Mouse (Mus musculus) thymus, postnatal 4 days (tissue): ENCODE data around the gene Pnliprp1.

Experiments
- DNase-seq: peaks from one replicate; pipeline ENCODE4 v3.0.0; 2021

Gene Pnliprp1

DNA sequence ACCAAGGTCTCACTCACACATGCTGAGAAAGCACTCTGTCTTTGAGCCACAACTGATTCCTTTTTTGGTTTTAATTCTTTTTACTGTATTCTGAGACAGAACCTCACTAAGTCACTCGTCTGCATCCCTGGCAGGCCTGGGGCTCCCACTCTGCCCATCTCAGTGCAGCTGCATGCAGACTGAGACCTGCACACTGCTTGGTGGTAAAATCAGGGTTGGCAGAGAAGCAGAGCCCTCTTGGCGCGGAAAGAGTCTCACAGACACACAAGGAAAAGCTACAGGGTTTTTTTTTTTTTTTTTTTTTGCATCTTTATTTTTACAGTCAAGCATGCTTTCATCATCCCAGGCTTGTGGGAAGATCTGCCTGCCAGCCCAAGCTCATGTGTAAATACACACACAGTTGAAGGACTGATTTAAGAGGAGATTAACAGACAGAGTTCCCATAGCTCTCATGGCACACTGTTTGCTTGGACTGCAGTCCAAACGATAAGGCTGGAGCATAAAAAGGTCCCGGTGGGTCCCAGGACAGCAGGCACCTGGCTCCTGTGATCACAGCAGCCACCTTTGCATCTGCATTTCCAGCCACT is at the start of gene Pnliprp1:
Gene Pnliprp1 (plus strand): TSS at position 443 of the 587 bp plus-strand sequence.
- no peak for DNase-seq

DNA sequence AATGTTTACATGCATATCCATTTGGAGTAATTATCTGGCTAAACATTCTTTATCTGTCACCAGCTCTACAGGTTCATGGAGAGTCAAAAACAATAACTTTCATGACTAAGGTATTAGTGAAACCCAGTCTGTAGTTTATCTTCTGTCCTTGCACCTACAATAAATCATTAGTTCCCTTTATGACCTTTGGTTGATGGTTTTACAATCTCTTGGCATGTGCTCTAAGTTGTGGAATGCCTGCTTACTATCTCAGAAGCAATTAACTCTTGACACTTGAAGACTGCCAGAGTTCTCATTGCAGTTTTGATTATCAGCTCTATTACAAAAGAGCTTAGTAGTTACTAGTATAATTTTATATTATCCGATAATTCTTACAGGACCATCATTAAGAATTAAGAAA is 39.8 kb upstream of the Pnliprp1 start:
- DNase-seq = no peak

DNA sequence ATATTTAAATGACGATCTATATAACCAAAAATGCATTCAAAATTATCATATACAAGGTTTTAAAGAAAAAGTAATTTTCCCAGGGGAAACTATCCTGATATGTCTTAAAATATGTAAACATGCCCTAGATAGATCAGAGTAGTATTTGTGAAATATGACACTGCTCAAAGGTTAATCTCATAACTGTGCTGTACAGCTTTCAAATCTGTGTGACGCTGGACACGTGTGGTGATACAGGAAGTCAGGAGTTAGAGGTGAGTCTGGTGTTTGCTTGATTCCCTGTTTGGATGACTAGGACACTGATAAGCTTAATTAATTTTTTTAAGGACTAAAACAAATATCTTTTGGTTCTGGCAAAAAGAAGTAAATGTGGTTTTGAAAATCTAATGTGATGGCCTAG is 33.4 kb upstream of the Pnliprp1 start:
- DNase-seq = no peak

DNA sequence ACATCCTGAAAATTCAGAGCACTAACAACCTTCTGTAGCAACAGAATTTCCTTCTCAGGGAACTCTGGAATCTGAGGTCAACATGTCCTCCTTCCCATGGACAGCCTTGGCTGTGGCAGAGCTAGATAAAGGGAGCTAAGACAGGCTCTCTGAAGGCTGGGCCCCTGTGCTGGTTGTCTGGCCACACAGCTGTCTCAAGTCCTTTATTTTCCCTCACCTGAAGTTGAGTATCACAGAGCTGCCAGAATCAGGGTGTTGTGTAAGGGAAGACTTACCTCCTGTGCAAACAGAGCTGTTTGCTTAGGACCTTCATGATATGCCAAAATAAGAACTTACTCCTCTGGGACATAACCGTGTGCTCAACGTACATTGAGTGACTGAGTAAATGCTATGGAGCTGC is 32.5 kb upstream of the Pnliprp1 start:
- DNase-seq = no peak

DNA sequence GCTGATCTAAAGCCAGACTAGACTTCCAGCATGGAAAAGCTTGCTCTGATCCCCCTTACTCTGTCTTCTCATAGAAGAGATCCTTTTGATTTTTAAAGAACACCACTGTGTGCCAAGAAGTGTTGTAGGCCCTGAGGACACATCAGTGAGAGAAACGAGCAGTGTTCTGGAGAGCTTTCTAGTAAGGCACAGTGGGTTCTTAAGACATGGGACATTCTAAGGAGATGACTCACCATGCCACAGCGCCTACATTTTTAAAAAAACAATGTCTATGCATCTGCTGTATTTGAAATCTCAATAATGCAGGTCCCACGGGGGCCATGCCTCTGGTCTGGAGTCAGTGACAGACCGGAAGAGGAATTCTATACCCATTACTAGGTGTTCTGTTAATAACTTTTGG is 24.1 kb upstream of the Pnliprp1 start:
- no peak for DNase-seq

DNA sequence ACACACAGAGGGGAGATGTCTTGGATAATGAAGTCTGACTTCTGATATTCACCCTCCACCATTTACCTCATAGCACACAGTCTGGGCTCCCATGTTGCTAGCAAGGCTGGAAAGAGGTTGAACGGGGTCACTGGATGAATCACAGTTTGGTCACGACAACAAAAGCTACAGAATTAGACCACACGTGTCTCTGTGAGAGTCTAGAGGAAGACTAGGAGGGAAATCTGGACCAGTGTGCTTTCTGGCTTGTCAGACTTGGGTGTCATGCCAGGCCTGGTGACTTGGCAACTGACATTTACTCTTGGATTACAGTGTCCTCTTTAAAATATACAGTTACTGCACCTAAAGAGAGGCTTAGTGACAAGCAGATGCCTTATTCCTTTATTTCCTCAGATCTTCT is 20.1 kb upstream of the Pnliprp1 start:
- DNase-seq = no peak

DNA sequence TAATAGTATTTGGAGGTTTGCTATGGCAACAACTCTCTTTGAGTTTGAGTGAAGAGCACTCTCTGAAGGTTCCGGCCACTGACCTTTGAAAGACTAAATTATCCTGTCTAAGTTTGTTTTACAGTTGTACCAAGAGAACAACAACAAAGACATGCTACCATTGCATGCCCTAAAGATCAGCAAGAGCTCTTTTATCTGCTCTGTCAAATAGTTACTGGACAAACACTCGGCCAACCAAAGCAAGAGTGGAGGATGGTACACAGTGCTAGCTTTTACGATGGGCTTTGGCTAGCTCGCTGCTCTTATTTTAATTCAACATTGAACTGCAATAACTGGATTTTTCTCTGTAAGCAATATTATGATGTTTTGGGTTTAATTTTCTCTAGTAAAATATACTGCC is 10.8 kb upstream of the Pnliprp1 start:
- no peak for DNase-seq

DNA sequence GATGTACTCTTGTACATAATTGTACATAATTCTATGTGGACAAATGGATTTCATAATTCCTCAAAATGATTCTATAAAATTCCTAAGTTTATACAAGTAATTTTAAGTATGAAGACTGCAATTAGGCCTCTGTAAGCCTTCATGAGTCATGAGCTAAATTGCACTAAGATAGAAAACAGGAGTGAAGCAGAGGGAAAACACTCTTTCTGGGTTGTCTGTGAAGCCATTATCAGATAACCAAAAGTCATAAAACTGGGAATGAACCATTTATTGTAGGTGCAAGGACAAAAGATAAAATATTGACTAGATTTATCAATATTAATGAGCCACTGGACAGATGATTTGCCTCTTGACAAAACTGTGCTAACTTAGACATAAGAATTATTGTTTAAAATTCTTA is 8.2 kb upstream of the Pnliprp1 start:
- DNase-seq = no peak

DNA sequence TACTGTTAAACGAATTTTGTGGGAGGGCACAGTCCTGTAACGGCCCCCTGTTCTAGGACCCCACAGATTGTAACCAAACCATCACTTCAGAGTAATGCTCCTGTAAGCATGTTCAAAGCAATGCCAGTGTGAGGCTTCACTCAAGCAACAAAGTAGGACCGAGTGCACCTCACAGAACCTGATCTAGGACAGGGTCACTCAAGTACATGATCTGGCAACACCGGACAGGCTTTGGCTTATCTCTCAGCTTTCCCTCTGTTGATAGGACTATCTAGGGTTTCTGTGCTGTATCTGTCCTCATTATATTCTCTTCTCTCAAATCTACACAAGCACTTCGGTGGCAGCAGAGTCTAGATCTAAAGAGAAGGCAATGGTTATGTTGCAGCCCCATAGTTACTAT is 2.1 kb upstream of the Pnliprp1 start:
- no peak for DNase-seq

DNA sequence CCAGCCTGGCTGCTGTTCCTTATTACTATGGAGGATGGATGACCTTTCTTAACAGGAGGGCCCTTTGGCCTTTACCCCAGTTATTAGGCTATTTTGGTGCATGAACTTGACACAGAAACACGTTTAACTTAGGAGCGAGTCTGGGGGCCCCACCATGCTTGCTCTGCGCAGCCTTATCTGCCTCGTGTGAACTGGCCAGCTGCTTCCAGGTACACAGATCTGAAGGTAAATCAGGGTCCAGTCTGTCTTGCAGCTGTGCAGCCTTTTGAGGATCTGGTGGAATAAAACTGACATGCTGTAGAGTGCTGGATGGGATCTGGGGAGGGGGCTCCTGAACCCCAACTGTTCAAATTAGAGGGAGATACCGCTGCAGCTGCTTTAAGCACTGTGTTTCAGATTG is 931 bp upstream of the Pnliprp1 start:
- DNase-seq = no peak

DNA sequence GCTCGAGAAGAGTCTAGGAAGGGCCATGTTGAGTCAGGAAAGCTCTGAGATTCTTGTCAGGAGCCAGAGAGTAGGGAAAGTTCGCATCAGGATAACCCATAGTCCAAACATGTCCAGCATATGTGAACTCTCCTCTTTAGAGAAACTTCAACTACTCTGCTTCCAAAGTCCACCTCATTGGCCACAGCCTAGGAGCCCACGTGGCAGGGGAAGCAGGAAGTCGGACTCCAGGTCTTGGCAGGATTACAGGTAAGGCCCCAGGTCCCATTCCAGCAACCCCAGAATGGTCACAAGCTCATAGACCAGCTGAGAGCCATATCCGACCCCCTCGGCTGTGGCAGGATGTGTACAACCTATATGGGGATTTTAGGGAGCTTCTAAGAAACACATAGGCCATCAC is 4.5 kb downstream of the Pnliprp1 start:
- no peak for DNase-seq

DNA sequence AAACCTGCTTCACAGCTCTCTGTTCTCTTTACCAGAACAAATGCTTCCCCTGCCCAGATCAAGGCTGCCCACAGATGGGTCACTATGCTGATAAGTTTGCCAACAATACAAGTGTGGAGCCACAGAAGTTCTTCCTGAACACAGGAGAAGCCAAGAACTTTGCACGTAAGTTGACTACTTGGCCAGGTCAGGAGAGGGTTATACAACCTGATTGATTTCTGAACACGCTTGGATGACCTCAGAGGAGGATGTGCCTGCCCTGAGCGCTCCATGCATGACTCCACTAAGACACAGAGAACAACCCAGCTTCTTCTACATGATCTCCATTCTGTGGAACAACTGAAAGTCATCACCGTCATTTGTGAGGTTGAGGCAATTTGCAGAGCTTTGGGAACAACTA is 9.4 kb downstream of the Pnliprp1 start:
- no peak for DNase-seq

DNA sequence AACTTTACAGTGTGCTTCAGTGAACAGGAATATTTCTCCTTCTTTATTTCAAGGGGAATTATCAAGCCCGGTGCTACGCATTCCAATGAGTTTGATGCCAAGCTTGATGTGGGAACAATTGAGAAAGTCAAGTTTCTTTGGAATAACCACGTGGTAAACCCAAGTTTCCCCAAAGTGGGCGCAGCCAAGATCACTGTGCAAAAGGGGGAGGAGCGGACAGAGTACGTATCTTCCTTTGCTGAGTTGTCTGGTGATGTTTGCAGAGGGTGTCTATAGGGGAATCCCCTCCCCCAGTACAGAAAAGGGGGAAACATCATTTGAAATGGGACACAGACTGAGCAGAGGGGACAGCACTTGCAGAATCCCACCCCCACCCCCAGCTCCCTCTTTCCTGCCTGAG is 12.3 kb downstream of the Pnliprp1 start:
- no peak for DNase-seq

DNA sequence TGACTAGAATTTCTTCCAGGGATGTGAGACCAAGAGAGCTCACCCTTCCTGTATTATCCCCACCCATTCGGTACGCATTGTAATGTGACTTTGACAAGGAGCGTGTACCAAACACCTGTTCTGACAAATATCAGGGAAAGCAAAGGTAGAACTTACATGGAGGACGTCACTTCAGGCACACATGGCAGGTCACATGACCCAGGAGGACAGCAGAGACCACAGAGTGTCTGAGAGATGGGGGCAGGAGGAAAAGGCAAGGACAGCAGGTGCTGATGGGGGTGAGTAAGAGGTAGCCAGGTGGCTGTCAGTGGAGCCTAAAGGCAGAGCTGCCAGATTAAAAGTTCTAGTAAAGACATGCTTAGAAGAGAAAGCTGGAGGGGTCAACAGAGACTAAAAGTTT is 14.0 kb downstream of the Pnliprp1 start:
- no peak for DNase-seq

DNA sequence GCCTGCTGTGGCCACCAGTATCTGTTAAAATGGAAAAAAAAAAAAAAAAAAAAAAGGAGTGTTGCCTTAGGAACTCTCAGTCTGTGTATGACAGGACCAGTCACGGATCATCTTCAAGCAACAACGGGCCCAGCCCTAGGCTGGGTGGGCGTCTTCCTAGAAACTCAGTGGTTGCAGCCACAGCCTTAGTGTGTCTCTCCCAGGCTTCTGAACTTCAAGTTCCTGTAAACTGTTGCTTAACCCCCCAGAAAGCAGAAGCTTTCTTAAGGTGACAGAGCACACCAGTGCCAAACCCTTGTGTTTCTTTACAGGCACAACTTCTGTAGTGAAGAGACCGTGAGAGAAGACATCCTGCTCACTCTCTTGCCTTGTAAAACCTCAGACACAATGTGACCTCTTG is 15.0 kb downstream of the Pnliprp1 start:
- DNase-seq = no peak

DNA sequence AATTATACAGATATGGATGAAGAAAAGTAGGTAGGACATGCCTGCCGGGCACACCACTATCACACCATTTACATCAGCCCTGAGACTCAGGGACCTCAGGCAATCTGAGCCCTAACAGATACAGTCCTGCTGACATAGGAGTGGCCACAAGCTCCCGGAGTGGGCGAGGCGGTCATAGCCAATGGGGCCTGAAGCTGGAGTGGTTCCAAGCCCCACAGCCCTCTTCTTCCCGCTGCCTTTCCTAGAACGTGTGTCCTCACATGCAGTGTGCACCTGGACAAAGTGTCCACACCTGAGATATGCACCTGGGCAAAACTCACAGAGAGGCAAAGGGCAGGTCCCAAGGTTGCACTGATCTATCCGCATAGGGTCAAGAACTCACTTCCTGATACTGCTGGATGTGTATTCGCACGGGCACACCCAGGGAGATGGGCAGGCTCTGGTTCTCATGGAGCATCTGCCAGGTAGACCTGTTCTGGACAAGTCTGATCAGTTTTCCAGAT is 18.9 kb downstream of the Pnliprp1 start:
- DNase-seq = no peak

DNA sequence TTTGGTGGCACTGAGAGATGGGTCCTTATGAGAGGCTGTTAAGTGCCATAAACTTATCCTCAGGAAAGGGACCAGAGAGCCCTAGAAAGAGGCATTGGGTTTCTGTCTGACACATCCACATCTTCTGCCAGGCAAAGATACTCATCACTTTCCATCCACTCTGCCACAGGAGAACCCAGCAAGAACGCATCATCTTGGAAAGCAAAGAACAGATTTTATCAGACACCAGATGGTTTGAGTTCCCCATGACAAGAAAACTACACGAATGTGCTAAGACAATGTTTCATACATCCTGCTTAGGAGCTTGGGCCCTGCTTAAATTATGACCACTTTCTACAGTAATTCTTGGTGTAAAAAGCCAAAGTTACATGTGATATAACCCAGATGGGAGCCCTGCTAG is 22.1 kb downstream of the Pnliprp1 start:
- DNase-seq = no peak

DNA sequence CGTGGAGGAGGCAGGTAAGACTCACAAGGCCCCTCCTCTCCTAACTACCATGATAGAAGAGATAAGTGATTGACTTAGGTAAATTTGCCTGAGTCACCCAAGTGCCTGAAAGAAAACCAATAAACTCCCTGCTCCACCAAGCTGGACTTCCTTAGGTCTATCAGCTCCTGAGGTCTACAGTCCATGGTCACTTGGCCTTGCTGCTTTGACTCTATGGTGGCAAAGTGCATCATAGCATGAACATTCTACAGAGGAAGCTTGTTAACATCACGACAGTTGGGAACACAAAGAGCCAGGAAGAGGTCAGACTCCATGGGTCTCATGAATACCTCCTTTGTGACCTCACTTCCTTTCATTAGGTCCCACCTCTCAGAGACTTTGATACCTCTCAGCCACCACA is 22.8 kb downstream of the Pnliprp1 start:
- DNase-seq = no peak

DNA sequence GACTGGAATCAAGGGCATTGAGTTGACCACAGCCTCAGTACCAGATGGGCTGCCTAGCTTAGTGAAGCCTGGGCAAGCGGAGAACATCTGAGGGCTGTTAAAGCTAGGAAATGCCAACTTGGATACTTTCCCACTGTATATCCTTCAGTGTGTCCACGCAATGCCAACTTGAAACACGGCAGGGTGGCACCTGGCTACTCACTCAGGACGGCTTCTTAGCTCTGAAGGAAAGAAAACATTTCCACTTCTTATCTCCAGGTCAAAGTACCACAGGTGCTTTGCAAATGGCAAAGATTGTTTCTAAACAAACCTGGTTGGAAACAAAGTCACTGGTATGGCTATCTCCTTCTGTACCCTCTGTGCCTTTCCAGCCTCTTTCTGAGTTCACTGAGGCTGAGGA is 30.2 kb downstream of the Pnliprp1 start:
- no peak for DNase-seq

DNA sequence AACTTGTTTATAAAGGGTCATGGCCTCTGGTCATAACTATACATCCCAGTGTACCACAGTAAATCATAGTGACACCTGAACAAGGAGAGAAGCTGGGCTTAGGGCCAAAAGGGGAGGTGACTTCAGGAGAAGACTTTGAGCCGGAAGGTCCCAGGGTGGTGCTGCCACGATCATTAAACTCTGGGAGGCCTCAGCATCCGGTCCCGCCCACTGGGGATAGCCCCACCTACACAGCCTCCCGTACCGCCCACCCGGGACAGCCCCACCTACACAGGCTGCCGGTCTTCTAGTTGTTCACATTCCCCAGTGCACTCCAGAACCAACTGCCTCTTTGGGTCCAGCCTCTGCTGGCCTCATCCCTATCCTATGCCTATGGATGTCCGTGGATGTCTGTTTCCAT is 30.7 kb downstream of the Pnliprp1 start, which contains the start of gene Pnliprp2:
Gene Pnliprp2 (plus strand): TSS at position 297 of the 400 bp plus-strand sequence.
- peak; percentile 12 for DNase-seq

DNA sequence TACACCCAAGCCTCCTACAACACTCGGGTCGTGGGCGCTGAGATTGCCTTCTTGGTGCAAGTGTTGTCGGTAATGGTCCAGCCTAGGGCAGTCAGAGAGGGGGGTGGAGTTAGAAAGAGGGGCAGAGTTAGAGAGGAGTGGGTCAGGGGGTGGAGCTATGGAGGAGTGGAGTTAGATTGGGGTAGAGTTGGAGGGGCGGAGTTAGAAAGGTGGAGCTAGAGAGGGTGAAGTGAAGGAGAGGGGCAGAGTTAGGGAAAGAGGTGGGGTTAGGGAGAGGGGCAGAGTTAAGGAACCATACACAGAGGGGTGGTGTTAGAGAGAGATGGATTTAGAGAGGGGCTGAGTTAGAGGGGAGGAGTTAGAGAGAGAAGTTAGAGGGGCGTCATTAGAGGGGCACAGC is 33.6 kb downstream of the Pnliprp1 start:
- DNase-seq = no peak

DNA sequence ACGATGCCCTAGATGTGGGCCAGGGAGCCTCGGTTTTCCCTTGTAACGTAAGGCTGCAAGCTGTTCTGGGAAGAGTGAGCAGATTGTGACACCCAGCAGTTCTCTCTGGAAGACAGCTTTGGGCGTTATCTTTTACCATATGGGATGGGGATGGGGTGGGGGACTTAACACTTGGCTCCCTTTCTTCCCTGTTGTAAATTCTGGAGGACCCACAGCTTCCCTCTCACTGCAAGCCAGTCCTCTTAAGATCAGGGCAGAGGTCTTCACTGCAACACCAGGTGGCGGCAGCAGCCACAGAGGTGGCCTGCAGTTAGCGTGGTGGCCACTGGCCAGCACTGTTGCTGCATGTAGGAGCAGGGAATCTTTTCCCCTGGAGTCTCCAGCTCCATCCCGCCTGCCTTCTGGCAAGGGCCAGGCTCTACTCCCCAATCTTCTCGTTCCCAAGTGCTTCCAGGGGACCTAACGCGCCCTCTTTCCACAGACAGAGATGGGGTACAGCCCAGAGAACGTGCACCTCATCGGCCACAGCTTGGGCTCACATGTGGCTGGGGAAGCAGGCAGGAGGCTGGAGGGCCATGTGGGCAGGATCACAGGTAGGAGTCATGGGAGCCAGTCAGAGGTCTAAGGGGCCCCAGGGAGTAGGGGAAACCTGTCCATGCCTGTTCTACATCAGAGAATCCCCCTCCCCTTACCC is 34.3 kb downstream of the Pnliprp1 start:
- DNase-seq = no peak

DNA sequence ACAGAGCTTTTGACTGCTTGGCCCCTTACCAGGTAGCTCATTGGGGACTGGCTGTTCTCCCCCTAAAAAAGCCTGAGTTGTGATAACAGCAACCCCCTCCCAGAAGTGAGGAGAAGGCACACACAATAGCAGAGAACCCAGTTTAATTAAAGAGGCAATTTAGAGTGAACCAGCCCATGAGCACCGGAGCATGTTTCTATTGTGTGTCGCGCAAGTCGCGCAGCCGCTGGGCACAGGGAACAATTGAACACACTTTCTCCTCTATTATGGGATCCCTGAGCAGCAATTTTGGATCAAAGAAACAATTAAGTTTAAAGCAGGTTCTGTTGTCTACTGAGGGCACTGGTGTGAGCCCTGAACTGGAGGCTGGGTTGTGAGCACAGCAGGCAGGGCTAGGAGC is 38.6 kb downstream of the Pnliprp1 start:
- DNase-seq = no peak

DNA sequence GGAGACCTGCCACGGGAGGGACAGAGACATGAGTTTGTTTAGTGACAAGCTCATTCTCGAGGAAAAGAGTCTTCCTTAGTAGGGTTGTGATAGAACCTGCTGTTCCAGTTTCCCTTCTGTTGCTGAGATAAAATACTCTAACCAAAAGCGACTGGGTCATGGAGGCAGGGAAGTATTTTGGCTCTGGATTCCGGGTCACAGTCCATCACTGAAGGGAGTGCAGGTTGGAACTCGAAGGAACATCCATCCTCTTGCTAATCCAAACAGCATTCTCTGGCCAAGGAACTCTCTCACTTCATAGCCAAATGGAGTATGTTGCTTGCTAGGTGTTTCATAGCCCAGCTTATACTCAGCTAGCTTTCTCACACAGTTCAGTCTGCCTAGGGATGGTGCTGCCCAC is 47.8 kb downstream of the Pnliprp1 start:
- no peak for DNase-seq

DNA sequence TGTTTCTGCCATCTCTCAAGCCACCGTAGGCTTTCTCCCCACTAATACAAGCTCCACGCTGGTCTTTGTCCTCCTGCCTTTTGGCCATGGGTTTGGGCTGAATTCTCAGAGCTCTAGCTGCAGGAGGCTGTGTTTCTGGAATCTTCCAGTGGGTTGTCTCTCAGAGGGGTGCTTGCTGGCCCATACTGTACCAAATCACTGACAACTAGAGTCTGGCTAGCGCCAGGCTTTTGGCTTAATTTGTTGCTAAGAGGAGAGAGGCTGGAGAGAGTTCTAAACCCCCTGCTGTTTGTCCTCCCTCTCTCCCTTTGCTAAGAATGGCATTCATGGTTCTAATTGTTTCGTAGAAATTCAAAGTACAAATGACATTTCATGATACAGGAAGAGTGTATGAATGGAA is 52.9 kb downstream of the Pnliprp1 start:
- DNase-seq = no peak
